Mouse (Mus musculus) liver, embryonic 14.5 days (tissue): ENCODE measurements at regions not wholly inside any gene's neighbourhood (a gene's known extent, or its start where the extent isn't known, plus 50 kb on each side); places are given as distances from the start of the nearest gene placed in this dataset.

Experiments used
- ATAC-seq: fragments of 200-750 bp; cut with Nextera tagmentation; 2 replicates; pipeline ENCODE4 v1.8.0; 2017; ENCODE audit warnings: moderate number of reproducible peaks, mild to moderate bottlenecking, moderate library complexity; ENCODE audit not compliant: insufficient read depth
- DNase-seq, 3 experiments: peaks; one replicate each; pipeline ENCODE4 v3.0.0-alpha.2; 2012 to 2013; ENCODE audit warnings: low read depth in 3 of 3, low spot score in 3 of 3
- H3K27ac ChIP-seq: fragments of 300-500 bp; sonication (generic); 2 replicates; pipeline ENCODE4 v1.5.1; 2014; ENCODE audit warnings: moderate library complexity, mild to moderate bottlenecking, control low read depth, inconsistent platforms
- H3K27me3 ChIP-seq: fragments of 300-500 bp; sonication (generic); 2 replicates; pipeline ENCODE4 v1.6.1; 2014; ENCODE audit warnings: mild to moderate bottlenecking, low read length, moderate library complexity; ENCODE audit not compliant: control insufficient read depth, insufficient read depth
- H3K36me3 ChIP-seq: fragments of 300-500 bp; sonication (generic); replicated peaks from 2 replicates; pipeline ENCODE4 v1.6.1; 2014; ENCODE audit warnings: low read depth; ENCODE audit not compliant: control insufficient read depth, insufficient read depth
- H3K4me1 ChIP-seq, 2 experiments: fragments of 200-500 bp in 1 of 2; fragments of 300-500 bp in 1 of 2; sonication (generic) in 1 of 2; replicated peaks; 2 replicates each; pipeline ENCODE4 v1.6.1; 2012 to 2014; ENCODE audit warnings: antibody characterized with exemption in 1 of 2, inconsistent platforms in 1 of 2, low read length in 1 of 2; ENCODE audit not compliant: control insufficient read depth in 2 of 2, insufficient read depth in 2 of 2
- H3K4me2 ChIP-seq: fragments of 300-500 bp; sonication (generic); 2 replicates; pipeline ENCODE4 v1.6.1; 2014; ENCODE audit warnings: low read depth, mild to moderate bottlenecking, control low read depth, moderate library complexity
- H3K4me3 ChIP-seq, 2 experiments: fragments of 200-500 bp in 1 of 2; fragments of 300-500 bp in 1 of 2; sonication (generic) in 1 of 2; 2 replicates each; pipeline ENCODE4 v1.5.1; 2012 to 2014; ENCODE audit warnings: low read depth in 2 of 2, low read length in 2 of 2, mild to moderate bottlenecking in 2 of 2, control low read depth in 1 of 2, inconsistent platforms in 1 of 2, moderate library complexity in 1 of 2; ENCODE audit not compliant: insufficient read depth in 1 of 2
- H3K9ac ChIP-seq: fragments of 300-500 bp; sonication (generic); replicated peaks from 2 replicates; pipeline ENCODE4 v1.6.1; 2014; ENCODE audit warnings: mild to moderate bottlenecking, control low read depth, moderate library complexity
- H3K9me3 ChIP-seq: fragments of 300-500 bp; sonication (generic); 2 replicates; pipeline ENCODE4 v1.6.1; 2016; ENCODE audit warnings: low read length, mixed read lengths; ENCODE audit not compliant: control insufficient read depth
- CTCF ChIP-seq: IDR thresholded peaks from 2 replicates; pipeline ENCODE4 v1.5.1; 2016; ENCODE audit warnings: antibody characterized with exemption, low read depth, control low read depth
- EP300 ChIP-seq: IDR thresholded peaks from 2 replicates; pipeline ENCODE4 v1.6.1; 2016; ENCODE audit warnings: antibody characterized with exemption, low read depth
- WGBS: fragments of 180-500 bp; shearing (Covaris S2); extraction: QIAGEN DNeasy Blood & Tissue Kit; methylation state at CpG from one replicate; pipeline ENCODE4 v1.1.7; 2014; ENCODE audit not compliant: insufficient replicate concordance; 5-methylcytosine and 5-hydroxymethylcytosine counted together

GRCm38 (mm10) chr8:56476158-56476557, 74.7 kb downstream of the Cep44 start:
- H3K9ac ChIP-seq = no peak overlapping the region
- WGBS = 54% methylated on average over 5 of the region's 5 CpGs
- H3K36me3 ChIP-seq = no peaks in the 10 kb centered on the region
- no peaks in the 10 kb centered on the region for H3K9me3 ChIP-seq
- no peak for ATAC-seq
- no peak overlapping the region for H3K4me2 ChIP-seq
- H3K4me1 ChIP-seq = no peaks in the 10 kb centered on the region
- H3K27me3 ChIP-seq = no peaks in the 10 kb centered on the region
- no peak for TF ChIP-seq EP300
- no peak for TF ChIP-seq CTCF
- no peak overlapping the region for H3K4me3 ChIP-seq
- H3K27ac ChIP-seq = no peak overlapping the region
- DNase-seq = no peak

GRCm38 (mm10) chr8:56475138-56475537, 75.7 kb downstream of the Cep44 start:
- H3K4me2 ChIP-seq = no peak overlapping the region
- 64% methylated on average over 2 of the region's 2 CpGs for WGBS
- TF ChIP-seq CTCF (no peak), EP300 (no peak)
- no peaks in the 10 kb centered on the region for H3K27me3 ChIP-seq
- no peak overlapping the region for H3K9ac ChIP-seq
- ATAC-seq = no peak
- no peak for DNase-seq
- H3K9me3 ChIP-seq = no peaks in the 10 kb centered on the region
- no peaks in the 10 kb centered on the region for H3K4me1 ChIP-seq
- H3K4me3 ChIP-seq = no peak overlapping the region
- no peaks in the 10 kb centered on the region for H3K36me3 ChIP-seq
- H3K27ac ChIP-seq = no peak overlapping the region

- Histone ChIP-seq H3K27ac (no peak overlapping the region), H3K4me3 (no peak overlapping the region), H3K4me1 (no peaks in the 10 kb centered on the region), H3K36me3 (no peaks in the 10 kb centered on the region), H3K9ac (no peak overlapping the region), H3K27me3 (no peaks in the 10 kb centered on the region), H3K4me2 (no peak overlapping the region), H3K9me3 (no peaks in the 10 kb centered on the region)
- no peak for DNase-seq
- 26% methylated on average over 2 of the region's 2 CpGs for WGBS
- TF ChIP-seq EP300 = no peak
- no peak for TF ChIP-seq CTCF
- ATAC-seq = no peak
Measured at GRCm38 (mm10) chr8:56474335-56474734, 76.5 kb downstream of the Cep44 start.

GRCm38 (mm10) chr8:56465091-56465490, 85.8 kb downstream of the Cep44 start:
- Histone ChIP-seq H3K9me3 (no peaks in the 10 kb centered on the region), H3K36me3 (no peaks in the 10 kb centered on the region), H3K4me1 (no peaks in the 10 kb centered on the region), H3K27me3 (no peaks in the 10 kb centered on the region), H3K4me3 (no peak overlapping the region), H3K4me2 (no peak overlapping the region), H3K9ac (no peak overlapping the region), H3K27ac (no peak overlapping the region)
- ATAC-seq (no peak), DNase-seq (no peak)
- WGBS = 57% methylated on average over 1 of the region's 1 CpGs
- TF ChIP-seq EP300 = no peak
- TF ChIP-seq CTCF = no peak

- no peak overlapping the region for H3K27ac ChIP-seq
- no peak for DNase-seq
- H3K4me1 ChIP-seq = no peaks in the 10 kb centered on the region
- no peak for TF ChIP-seq EP300
- no peak for TF ChIP-seq CTCF
- WGBS = 67% methylated on average over 3 of the region's 3 CpGs
- H3K4me2 ChIP-seq = no peak overlapping the region
- ATAC-seq = no peak
- no peak overlapping the region for H3K4me3 ChIP-seq
- H3K27me3 ChIP-seq = no peaks in the 10 kb centered on the region
- H3K9ac ChIP-seq = no peak overlapping the region
- no peaks in the 10 kb centered on the region for H3K36me3 ChIP-seq
- no peaks in the 10 kb centered on the region for H3K9me3 ChIP-seq
Measured at GRCm38 (mm10) chr8:56450982-56451381, 99.9 kb downstream of the Cep44 start.

GRCm38 (mm10) chr8:56443676-56444075, 107.2 kb downstream of the Cep44 start:
- DNase-seq (no peak), ATAC-seq (no peak)
- Histone ChIP-seq H3K4me3 (no peak overlapping the region), H3K9me3 (no peaks in the 10 kb centered on the region), H3K9ac (no peak overlapping the region), H3K27ac (no peak overlapping the region), H3K4me2 (no peak overlapping the region), H3K4me1 (no peaks in the 10 kb centered on the region), H3K27me3 (no peaks in the 10 kb centered on the region), H3K36me3 (no peaks in the 10 kb centered on the region)
- 60% methylated on average over 3 of the region's 3 CpGs for WGBS
- TF ChIP-seq CTCF (no peak), EP300 (no peak)
